Mouse (Mus musculus) neutrophil, adult 5-6 weeks (primary cell): ENCODE measurements around the gene Nell2. TPM values are rescaled to one million over a fixed set of nuclear protein-coding genes. Genes with fewer than 3 reads are reported as not detected.

Experiments used
- ATAC-seq: fragments of 151-379, 151-347 bp; 2 replicates; pipeline ENCODE4 v1.8.0; 2017; ENCODE audit warnings: mild to moderate bottlenecking, moderate TSS enrichment; ENCODE audit not compliant: insufficient number of reproducible peaks, poor library complexity, low FRiP score, severe bottlenecking; ENCODE audit errors: extremely low read depth
- total RNA-seq: library from RNA; stranded (forward); fragments of 200-1000 nt; gene quantifications from 2 replicates; pipeline ENCODE4 v1.2.3, GENCODE M21; 2017

Nell2 gene
- total RNA-seq, 1 experiment from 2014 or later, result not detected

GRCm38 (mm10) chr15:95044011-95044410, 484.3 kb downstream of the Nell2 start:
- ATAC-seq, result no peak

GRCm38 (mm10) chr15:95042437-95042836, 485.9 kb downstream of the Nell2 start:
- ATAC-seq, result no peak

- no peak for ATAC-seq
Observed at GRCm38 (mm10) chr15:95029487-95029875, 498.9 kb downstream of the Nell2 start.

- no peak for ATAC-seq
Observed at GRCm38 (mm10) chr15:95028862-95029486, 499.4 kb downstream of the Nell2 start.

Other genes with a start within 250 kb of the Nell2 start
- gene Dbx2, start 127.4 kb upstream of the Nell2 start, total RNA-seq, result 0.12 TPM in 1 of 2 replicates, not detected in the other